Mouse (Mus musculus): ENCODE data around the gene Msx3. TPM values are rescaled to one million over a fixed set of nuclear protein-coding genes. Genes with fewer than 3 reads are reported as not detected.

Msx3 gene
- polyA plus RNA-seq, 1 experiment: 1.4 TPM

- H3K4me3 ChIP-seq (ENCODE audit: control insufficient read depth, insufficient read depth, low read length): no peak overlapping the region
- peaks cover 31% of the 10 kb centered on the region for H3K27me3 ChIP-seq (ENCODE audit: control insufficient read depth, insufficient read depth, low read length)
- TF ChIP-seq CTCF (IDR thresholded peaks at IDR 0.05; ENCODE audit: borderline replicate concordance, control insufficient read depth, extremely low read depth, insufficient read depth, low read length, poor library complexity) (no peak), POLR2A (IDR thresholded peaks at IDR 0.05; ENCODE audit: control insufficient read depth, extremely low read depth, insufficient read depth, low read length, poor library complexity) (no peak)
- no peak overlapping the region for H3K27ac ChIP-seq (ENCODE audit: control insufficient read depth, insufficient read depth, low read length)
- DNase-seq: no peak
- WGBS: 76% methylated on average over 4 of the region's 4 CpGs
- 0 out of 2 replicates have a peak, but pooled peaks cover 5% of the 10 kb centered on the region for H3K4me1 ChIP-seq (replicated peaks; ENCODE audit: control insufficient read depth, insufficient read depth, low read length)
- no peaks in the 10 kb centered on the region for H3K36me3 ChIP-seq (ENCODE audit: control insufficient read depth, insufficient read depth, low read length)
Measured at GRCm38 (mm10) chr7:140059601-140060000, 10.7 kb upstream of the Msx3 start.

GRCm38 (mm10) chr7:140058528-140058927 lies 9.6 kb upstream of the Msx3 start:
- WGBS: 41% methylated on average over 7 of the region's 7 CpGs
- DNase-seq: no peak
- H3K27me3 ChIP-seq (ENCODE audit: control insufficient read depth, insufficient read depth, low read length): peaks cover 31% of the 10 kb centered on the region
- no peak overlapping the region for H3K4me3 ChIP-seq (ENCODE audit: control insufficient read depth, insufficient read depth, low read length)
- H3K27ac ChIP-seq (ENCODE audit: control insufficient read depth, insufficient read depth, low read length): no peak overlapping the region
- H3K4me1 ChIP-seq (replicated peaks; ENCODE audit: control insufficient read depth, insufficient read depth, low read length): 0 out of 2 replicates have a peak, but pooled peaks cover 5% of the 10 kb centered on the region
- TF ChIP-seq POLR2A (IDR thresholded peaks at IDR 0.05; ENCODE audit: control insufficient read depth, extremely low read depth, insufficient read depth, low read length, poor library complexity): no peak
- no peak for TF ChIP-seq CTCF (IDR thresholded peaks at IDR 0.05; ENCODE audit: borderline replicate concordance, control insufficient read depth, extremely low read depth, insufficient read depth, low read length, poor library complexity)
- no peaks in the 10 kb centered on the region for H3K36me3 ChIP-seq (ENCODE audit: control insufficient read depth, insufficient read depth, low read length)

- H3K4me3 ChIP-seq (ENCODE audit: control insufficient read depth, insufficient read depth, low read length): no peak overlapping the region
- peaks cover 31% of the 10 kb centered on the region for H3K27me3 ChIP-seq (ENCODE audit: control insufficient read depth, insufficient read depth, low read length)
- DNase-seq: no peak
Measured at GRCm38 (mm10) chr7:140057413-140058407, 8.8 kb upstream of the Msx3 start.

GRCm38 (mm10) chr7:140054124-140054523 lies 5.2 kb upstream of the Msx3 start:
- no peak overlapping the region for H3K27ac ChIP-seq (ENCODE audit: control insufficient read depth, insufficient read depth, low read length)
- WGBS: 88% methylated on average over 4 of the region's 4 CpGs
- TF ChIP-seq POLR2A (IDR thresholded peaks at IDR 0.05; ENCODE audit: control insufficient read depth, extremely low read depth, insufficient read depth, low read length, poor library complexity) (no peak), CTCF (IDR thresholded peaks at IDR 0.05; ENCODE audit: borderline replicate concordance, control insufficient read depth, extremely low read depth, insufficient read depth, low read length, poor library complexity) (no peak)
- no peak for DNase-seq
- H3K36me3 ChIP-seq (ENCODE audit: control insufficient read depth, insufficient read depth, low read length): no peaks in the 10 kb centered on the region
- peaks cover 18% of the 10 kb centered on the region for H3K27me3 ChIP-seq (ENCODE audit: control insufficient read depth, insufficient read depth, low read length)
- peaks cover 7% of the 10 kb centered on the region; the same call in 1 of the 2 replicates for H3K4me1 ChIP-seq (replicated peaks; ENCODE audit: control insufficient read depth, insufficient read depth, low read length)
- no peak overlapping the region for H3K4me3 ChIP-seq (ENCODE audit: control insufficient read depth, insufficient read depth, low read length)

More at GRCm38 (mm10) chr7:140057413-140058407, 8.8 kb upstream of the Msx3 start:
- 0 out of 2 replicates have a peak, but pooled peaks cover 5% of the 10 kb centered on the region for H3K4me1 ChIP-seq (replicated peaks; ENCODE audit: control insufficient read depth, insufficient read depth, low read length)
- 9% methylated on average over 53 of the region's 53 CpGs for whole genome bisulfite sequencing
- no peak overlapping the region for H3K27ac ChIP-seq (ENCODE audit: control insufficient read depth, insufficient read depth, low read length)
- TF ChIP-seq POLR2A (IDR thresholded peaks at IDR 0.05; ENCODE audit: control insufficient read depth, extremely low read depth, insufficient read depth, low read length, poor library complexity) (no peak), CTCF (IDR thresholded peaks at IDR 0.05; ENCODE audit: borderline replicate concordance, control insufficient read depth, extremely low read depth, insufficient read depth, low read length, poor library complexity) (no peak)
- H3K36me3 ChIP-seq (ENCODE audit: control insufficient read depth, insufficient read depth, low read length): no peaks in the 10 kb centered on the region

- TF ChIP-seq POLR2A (IDR thresholded peaks at IDR 0.05; ENCODE audit: control insufficient read depth, extremely low read depth, insufficient read depth, low read length, poor library complexity) (no peak), CTCF (IDR thresholded peaks at IDR 0.05; ENCODE audit: borderline replicate concordance, control insufficient read depth, extremely low read depth, insufficient read depth, low read length, poor library complexity) (no peak)
- Histone ChIP-seq H3K27ac (ENCODE audit: control insufficient read depth, insufficient read depth, low read length) (no peak overlapping the region), H3K36me3 (ENCODE audit: control insufficient read depth, insufficient read depth, low read length) (no peaks in the 10 kb centered on the region), H3K4me3 (ENCODE audit: control insufficient read depth, insufficient read depth, low read length) (peak overlapping the region; percentile 26), H3K4me1 (replicated peaks; ENCODE audit: control insufficient read depth, insufficient read depth, low read length) (peaks cover 23% of the 10 kb centered on the region), H3K27me3 (ENCODE audit: control insufficient read depth, insufficient read depth, low read length) (peaks cover 21% of the 10 kb centered on the region)
- peak; percentile 16 for DNase-seq
- 2% methylated on average over 34 of the region's 34 CpGs for WGBS
Measured at GRCm38 (mm10) chr7:140049115-140049689, 313 bp upstream of the Msx3 start.

GRCm38 (mm10) chr7:140047811-140048311 lies 1.0 kb downstream of the Msx3 start:
- no peak overlapping the region for H3K27ac ChIP-seq (ENCODE audit: control insufficient read depth, insufficient read depth, low read length)
- no peak for DNase-seq
- under 1% methylated on average over 33 of the region's 33 CpGs for WGBS
- TF ChIP-seq CTCF (IDR thresholded peaks at IDR 0.05; ENCODE audit: borderline replicate concordance, control insufficient read depth, extremely low read depth, insufficient read depth, low read length, poor library complexity) (no peak), POLR2A (IDR thresholded peaks at IDR 0.05; ENCODE audit: control insufficient read depth, extremely low read depth, insufficient read depth, low read length, poor library complexity) (no peak)
- peaks cover 20% of the 10 kb centered on the region for H3K27me3 ChIP-seq (ENCODE audit: control insufficient read depth, insufficient read depth, low read length)
- H3K36me3 ChIP-seq (ENCODE audit: control insufficient read depth, insufficient read depth, low read length): no peaks in the 10 kb centered on the region
- H3K4me3 ChIP-seq (ENCODE audit: control insufficient read depth, insufficient read depth, low read length): peak overlapping the region; percentile 25
- peaks cover 23% of the 10 kb centered on the region for H3K4me1 ChIP-seq (replicated peaks; ENCODE audit: control insufficient read depth, insufficient read depth, low read length)
